Mouse (Mus musculus) kidney, adult 2 months (tissue): ENCODE data around the gene Nfatc2.

Experiments used
- CTCF ChIP-seq: fragments of 200-500 bp; conservative IDR thresholded peaks from 2 replicates; pipeline ENCODE4 v1.5.1; 2011; ENCODE audit warnings: low read depth, mild to moderate bottlenecking, control low read depth, low read length, moderate library complexity, mixed read lengths; ENCODE audit not compliant: insufficient read depth, insufficient read length
- POLR2A ChIP-seq: fragments of 200-500 bp; IDR thresholded peaks from one replicate; pipeline ENCODE4 v1.6.1; 2011; ENCODE audit warnings: low read depth, low read length, control low read depth

DNA sequence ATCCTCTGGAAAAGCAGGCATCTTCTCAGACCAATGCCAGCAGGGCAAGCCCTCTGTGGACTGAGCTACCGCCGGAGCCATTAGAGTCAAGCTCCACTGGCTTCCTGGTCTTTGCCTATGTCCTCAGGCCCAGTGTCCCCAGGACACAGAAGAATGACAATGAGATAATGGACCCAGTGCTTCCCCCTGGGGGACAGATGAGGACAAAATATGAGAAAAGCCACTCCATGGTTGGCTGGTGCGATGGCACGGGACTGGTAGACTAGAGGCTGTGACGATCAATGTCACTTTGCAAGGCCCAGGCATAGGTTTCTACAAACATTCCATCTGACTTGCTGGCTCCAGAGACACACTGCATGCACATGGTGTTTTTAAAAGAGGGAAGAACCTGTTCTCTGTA, 8.5 kb downstream of the Nfatc2 start:
- no peak for TF ChIP-seq CTCF
- TF ChIP-seq POLR2A = no peak
